Mouse (Mus musculus) left cerebral cortex, postnatal 10 days (tissue): ENCODE data around the gene Lin54. TPM values are rescaled to one million over a fixed set of nuclear protein-coding genes. Genes with fewer than 3 reads are reported as not detected.

Source experiments
- DNase-seq, 2 experiments: peaks; one replicate each; pipeline ENCODE4 v3.0.0; 2021 to 2022; ENCODE audit warnings: low spot score in 2 of 2, mixed read lengths in 1 of 2; ENCODE audit errors: extremely low spot score in 1 of 2
- intact Hi-C: fragments of 180-260 bp; cut with DNase I; formaldehyde crosslinking; loops from one replicate; pipeline ENCODE4 v1.15.1; 2025
- total RNA-seq, 2 experiments: library from RNA; stranded (reverse); gene quantifications; 2 replicates each; pipeline ENCODE4 v1.2.3; 2021

The Lin54 gene
- total RNA-seq, 2 experiments from 2014 or later = 15.5 to 17.7 TPM

GRCm38 (mm10) chr5:100498436-100499180, 1.8 kb downstream of the Lin54 start:
- intact Hi-C loops = loop anchor here (2.0 kb wide), 1 partner anchor 72 kb away; no protein-coding TSS in a partner anchor
- DNase-seq = peak; percentile 71 to 90

GRCm38 (mm10) chr5:100491704-100492103, 8.7 kb downstream of the Lin54 start:
- intact Hi-C loops = no loop called here
- no peak for DNase-seq

GRCm38 (mm10) chr5:100489340-100489739, 11.1 kb downstream of the Lin54 start:
- DNase-seq = no peak
- intact Hi-C loops = no loop called here

- intact Hi-C loops = no loop called here
- DNase-seq = no peak
These were observed 12.2 kb downstream of the Lin54 start for GRCm38 (mm10) chr5:100488231-100488630.

- intact Hi-C loops = no loop called here
These were observed 13.3 kb downstream of the Lin54 start for GRCm38 (mm10) chr5:100487120-100487519.

GRCm38 (mm10) chr5:100483569-100483968, 16.9 kb downstream of the Lin54 start:
- DNase-seq = no peak
- intact Hi-C loops = no loop called here

More at GRCm38 (mm10) chr5:100487120-100487519, 13.3 kb downstream of the Lin54 start:
- no peak for DNase-seq

GRCm38 (mm10) chr5:100477604-100478003, 22.8 kb downstream of the Lin54 start:
- DNase-seq = no peak
- intact Hi-C loops = no loop called here

GRCm38 (mm10) chr5:100476328-100476727, 24.1 kb downstream of the Lin54 start:
- no peak for DNase-seq
- intact Hi-C loops = no loop called here

- intact Hi-C loops = no loop called here
- no peak for DNase-seq
These were observed 33.1 kb downstream of the Lin54 start for GRCm38 (mm10) chr5:100467336-100467735.

GRCm38 (mm10) chr5:100466624-100467023, 33.8 kb downstream of the Lin54 start:
- no peak for DNase-seq
- intact Hi-C loops = no loop called here

GRCm38 (mm10) chr5:100462374-100462773, 38.1 kb downstream of the Lin54 start:
- no peak for DNase-seq
- intact Hi-C loops = no loop called here

GRCm38 (mm10) chr5:100461526-100461925, 38.9 kb downstream of the Lin54 start:
- intact Hi-C loops = no loop called here
- no peak for DNase-seq

- DNase-seq = no peak
- intact Hi-C loops = no loop called here
These were observed 41.0 kb downstream of the Lin54 start for GRCm38 (mm10) chr5:100459468-100459867.

GRCm38 (mm10) chr5:100451871-100452270, 48.6 kb downstream of the Lin54 start:
- DNase-seq = no peak
- intact Hi-C loops = no loop called here

GRCm38 (mm10) chr5:100438796-100439195, 61.6 kb downstream of the Lin54 start:
- intact Hi-C loops = no loop called here
- no peak for DNase-seq

GRCm38 (mm10) chr5:100437917-100438316, 62.5 kb downstream of the Lin54 start:
- no peak for DNase-seq
- intact Hi-C loops = no loop called here

- intact Hi-C loops = no loop called here
- no peak for DNase-seq
These were observed 63.4 kb downstream of the Lin54 start for GRCm38 (mm10) chr5:100437086-100437485.

GRCm38 (mm10) chr5:100430966-100431365, 69.5 kb downstream of the Lin54 start:
- DNase-seq = no peak
- intact Hi-C loops = no loop called here

- DNase-seq = no peak
- intact Hi-C loops = no loop called here
These were observed 70.4 kb downstream of the Lin54 start for GRCm38 (mm10) chr5:100430076-100430390.

GRCm38 (mm10) chr5:100429344-100430075, 70.9 kb downstream of the Lin54 start:
- peak; percentile 94 to 96 for DNase-seq
- intact Hi-C loops = no loop called here
